Mouse (Mus musculus) left cerebral cortex, adult 2 months (tissue): Measurements from ENCODE around the gene Ube2s. TPM values are rescaled to one million over a fixed set of nuclear protein-coding genes. Genes with fewer than 3 reads are reported as not detected.
"Not testable (repeated sequence)": the region's sequence is repeated elsewhere in the genome, so short reads cannot be mapped to it uniquely, and the experiment has no call there.

ENCODE experiments used
- DNase-seq, 2 experiments: peaks; one replicate each; pipeline ENCODE4 v3.0.0; 2021 to 2022; ENCODE audit warnings: low spot score in 2 of 2, mixed read lengths in 1 of 2; ENCODE audit errors: extremely low spot score in 1 of 2
- H3K27ac ChIP-seq: fragments of 200-600 bp; 2 replicates; pipeline ENCODE4 v1.8.1; 2022
- H3K4me3 ChIP-seq: fragments of 200-600 bp; 2 replicates; pipeline ENCODE4 v1.8.1; 2022
- CTCF ChIP-seq: fragments of 200-600 bp; IDR thresholded peaks from 2 replicates; pipeline ENCODE4 v1.8.1; 2022; ENCODE audit warnings: antibody characterized with exemption, mild to moderate bottlenecking, moderate library complexity
- intact Hi-C: fragments of 180-260 bp; cut with DNase I; formaldehyde crosslinking; loops from one replicate; pipeline ENCODE4 v1.15.1; 2025
- long read RNA-seq, 2 experiments: library from polyadenylated mRNA; stranded (forward); transcript quantifications; one replicate each; pipeline ENCODE4 v2.0.0; 2021; ENCODE audit warnings: borderline mapping rate in 2 of 2
- total RNA-seq, 2 experiments: library from RNA; stranded (reverse); gene quantifications; 2 replicates each; pipeline ENCODE4 v1.2.3; 2021

Ube2s gene
- total RNA-seq: 100 to 1,000 TPM; 104 to 117 TPM
- long read RNA-seq, experiment 1, full-length matches to known transcripts: 34 of 35 reads
- long read RNA-seq, experiment 1, partial matches to known transcripts: 1 of 35 reads
- long read RNA-seq, experiment 1, other reads (novel, unspliced or antisense): 0 of 35 reads
- long read RNA-seq, experiment 2, full-length matches to known transcripts: 33 of 40 reads
- long read RNA-seq, experiment 2, partial matches to known transcripts: 4 of 40 reads
- long read RNA-seq, experiment 2, other reads (novel, unspliced or antisense): 3 of 40 reads

DNA sequence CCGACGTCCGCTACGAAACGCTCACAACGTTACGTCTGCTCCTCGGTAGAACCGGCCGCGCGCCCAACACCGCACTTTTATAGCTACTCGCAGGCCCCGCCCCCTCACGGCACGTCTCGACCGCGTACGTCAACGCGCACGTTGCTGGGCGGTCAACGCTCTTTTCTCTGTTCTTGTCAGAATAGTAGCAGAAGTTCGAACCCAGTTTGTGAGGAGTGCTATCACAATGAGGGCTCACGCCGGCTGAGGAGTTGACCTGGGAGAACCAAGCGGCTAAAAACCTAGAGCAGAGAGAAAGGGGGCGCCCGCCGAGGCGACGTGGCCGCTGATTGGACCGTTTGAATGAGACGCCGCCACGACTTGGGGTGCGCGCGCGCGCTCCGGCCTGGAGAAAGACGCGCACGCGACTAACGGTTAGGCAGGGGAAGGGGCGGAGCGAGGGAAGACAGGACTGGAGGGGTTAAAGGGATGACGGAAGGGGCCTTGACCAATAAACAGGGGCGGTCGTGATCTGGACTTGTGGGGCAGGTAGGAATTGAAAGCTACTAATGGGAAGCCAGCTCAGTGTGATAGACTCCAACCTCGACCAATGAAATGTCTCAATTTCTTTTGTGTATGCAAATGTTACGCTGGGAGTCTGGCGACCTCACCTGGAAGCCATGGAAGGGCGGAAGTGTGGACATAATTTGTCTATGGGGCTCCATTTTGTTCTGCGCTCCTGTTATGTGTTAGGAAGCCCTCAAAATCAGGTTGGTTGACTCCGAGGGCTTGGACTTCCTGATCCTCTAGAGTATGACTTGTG is at the start of gene Ube2s:
TSS of gene Ube2s (minus strand) at position 288 of the 802 bp plus-strand sequence.
- DNase-seq: peak; percentile 94 to 98
- peak within 1 kb of the TSS; percentile 98 for H3K27ac ChIP-seq
- intact Hi-C loops: loop anchor here (5.0 kb wide), 1 partner anchor 105 kb away; the partner anchor contains the start of gene Zfp628
- TF ChIP-seq CTCF: peak; percentile 7
- H3K4me3 ChIP-seq: peak within 1 kb of the TSS; percentile 96

DNA sequence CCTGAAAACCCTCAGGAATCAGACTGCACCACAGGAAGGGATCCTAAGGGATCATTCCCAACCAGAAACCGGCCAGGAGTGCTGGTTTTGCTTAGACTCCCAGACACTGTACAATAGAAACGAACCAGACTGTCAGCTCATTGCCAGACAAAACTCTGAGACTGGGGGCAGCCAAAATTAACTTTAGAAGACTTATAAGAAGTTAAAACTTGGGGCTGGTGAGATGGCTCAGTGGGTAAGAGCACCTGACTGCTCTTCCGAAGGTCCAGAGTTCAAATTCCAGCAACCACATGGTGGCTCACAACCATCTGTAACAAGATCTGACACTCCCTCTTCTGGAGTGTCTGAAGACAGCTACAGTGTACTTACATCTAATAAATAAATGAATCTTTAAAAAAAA is 48.5 kb upstream of the Ube2s start:
- H3K27ac ChIP-seq, H3K4me3 ChIP-seq, DNase-seq, intact Hi-C loops: not testable (repeated sequence)

DNA sequence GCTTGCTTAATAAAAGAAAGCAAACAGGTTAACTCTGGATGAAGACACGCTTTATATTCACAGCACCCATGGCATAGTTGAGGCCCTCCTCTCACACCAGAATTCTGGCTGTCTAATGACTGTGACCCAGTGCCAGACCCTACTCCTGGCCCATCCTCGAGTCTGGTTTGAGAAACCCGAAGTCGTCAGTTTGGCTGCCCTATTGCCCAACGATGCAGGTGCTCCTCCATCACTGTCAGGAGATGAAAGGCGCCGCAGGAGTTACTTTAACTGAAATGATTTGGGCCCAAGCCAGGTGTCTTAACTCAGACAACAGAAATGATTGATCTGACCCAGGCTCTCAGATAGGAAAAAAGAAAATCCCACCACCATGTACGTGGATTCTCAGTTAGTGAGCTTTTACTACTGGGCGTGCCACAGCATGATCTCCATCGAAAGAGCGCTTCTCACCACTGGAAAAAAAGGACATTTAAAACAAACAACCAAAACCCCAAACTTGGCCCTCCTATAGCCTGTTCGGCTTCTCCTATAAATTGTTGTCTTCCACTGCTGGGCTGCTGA is 47.1 kb upstream of the Ube2s start:
- H3K4me3 ChIP-seq: no peak overlapping the region
- no peak for DNase-seq
- no peak overlapping the region for H3K27ac ChIP-seq
- intact Hi-C loops: no loop called here
- no peak for TF ChIP-seq CTCF

DNA sequence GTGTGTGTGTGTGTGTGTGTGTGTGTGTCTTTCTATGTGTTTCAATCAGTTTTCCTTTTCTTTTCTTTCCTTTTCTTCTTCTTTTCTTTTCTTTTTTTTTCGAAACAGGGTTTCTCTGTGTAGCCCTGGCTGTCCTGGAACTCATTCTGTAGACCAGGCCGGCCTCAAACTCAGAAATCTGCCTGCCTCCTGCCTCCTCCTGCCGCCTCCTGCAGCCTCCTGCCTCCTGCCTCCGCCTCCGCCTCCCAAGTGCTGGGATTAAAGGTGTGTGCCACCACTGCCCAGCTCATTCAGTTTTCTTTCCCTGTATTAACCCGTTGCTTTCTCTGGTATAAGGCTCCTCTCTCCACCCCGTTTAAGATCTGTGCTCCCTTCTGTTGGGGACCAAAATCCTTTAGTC is 44.9 kb upstream of the Ube2s start:
- no peak overlapping the region for H3K4me3 ChIP-seq
- TF ChIP-seq CTCF: no peak

DNA sequence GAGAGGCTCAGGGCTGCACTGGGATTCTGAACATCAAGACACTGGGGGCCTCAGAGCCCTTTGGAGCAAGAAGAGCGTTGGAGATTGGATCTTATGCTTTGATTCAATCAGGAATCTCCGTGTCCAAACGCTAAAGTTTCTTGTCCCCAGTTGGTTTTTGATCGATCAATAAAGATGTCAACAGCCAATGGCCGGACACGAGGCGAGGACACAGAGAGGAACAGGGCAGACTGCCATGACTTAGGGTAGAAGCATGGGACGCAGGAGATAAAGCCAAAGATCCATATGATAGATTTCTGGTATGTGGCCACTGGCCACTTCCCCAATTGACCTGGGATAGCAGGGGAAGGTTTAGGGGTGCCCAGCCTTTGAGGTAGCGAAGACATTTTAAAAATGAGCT is 44.1 kb upstream of the Ube2s start:
- no peak overlapping the region for H3K27ac ChIP-seq
- intact Hi-C loops: no loop called here
- TF ChIP-seq CTCF: no peak
- DNase-seq: no peak
- H3K4me3 ChIP-seq: no peak overlapping the region

More for the DNA sequence above, 44.9 kb upstream of the Ube2s start:
- DNase-seq: no peak
- intact Hi-C loops: no loop called here
- no peak overlapping the region for H3K27ac ChIP-seq

DNA sequence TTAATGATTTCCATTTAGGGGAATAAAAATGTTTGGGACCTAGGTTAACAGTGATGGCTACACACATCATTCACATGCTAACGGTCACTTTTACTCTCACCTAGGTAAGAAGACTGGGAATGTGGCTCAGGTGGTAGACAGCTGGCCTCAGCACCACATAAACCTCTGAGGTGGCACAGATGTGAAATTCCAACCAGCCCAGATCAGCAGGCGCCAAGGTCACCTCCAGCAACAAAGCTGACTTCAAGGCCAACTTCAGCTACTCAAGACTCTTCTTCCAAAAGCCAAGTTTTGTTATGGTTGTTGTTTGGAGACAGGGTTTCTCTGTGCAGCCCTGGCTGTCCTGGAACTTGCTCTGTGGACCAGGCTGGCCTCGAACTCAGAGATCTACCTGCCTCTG is 41.2 kb upstream of the Ube2s start:
- no peak for DNase-seq
- TF ChIP-seq CTCF: no peak
- intact Hi-C loops: no loop called here

DNA sequence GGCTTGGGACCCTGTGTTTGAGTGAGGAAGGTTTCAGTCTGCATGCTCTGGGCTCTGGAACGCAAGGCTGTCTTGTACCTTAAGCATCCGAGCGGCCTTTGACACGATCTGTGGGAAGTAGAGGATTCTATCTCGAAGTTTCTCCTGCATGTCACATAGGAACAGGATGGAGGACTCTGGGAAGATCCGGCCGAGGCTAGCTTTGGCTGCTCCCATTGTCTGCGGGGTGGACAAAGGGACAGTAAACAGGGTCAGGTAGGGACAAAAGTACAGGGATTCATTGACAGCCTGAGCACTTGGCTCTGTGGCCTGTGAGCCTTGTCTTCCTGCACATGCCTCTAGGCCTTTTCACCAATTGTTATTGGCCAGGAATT is 38.9 kb upstream of the Ube2s start:
- H3K27ac ChIP-seq: no peak overlapping the region
- DNase-seq: no peak
- intact Hi-C loops: no loop called here
- no peak overlapping the region for H3K4me3 ChIP-seq
- no peak for TF ChIP-seq CTCF

More for the DNA sequence above, 41.2 kb upstream of the Ube2s start:
- H3K4me3 ChIP-seq: no peak overlapping the region
- no peak overlapping the region for H3K27ac ChIP-seq

DNA sequence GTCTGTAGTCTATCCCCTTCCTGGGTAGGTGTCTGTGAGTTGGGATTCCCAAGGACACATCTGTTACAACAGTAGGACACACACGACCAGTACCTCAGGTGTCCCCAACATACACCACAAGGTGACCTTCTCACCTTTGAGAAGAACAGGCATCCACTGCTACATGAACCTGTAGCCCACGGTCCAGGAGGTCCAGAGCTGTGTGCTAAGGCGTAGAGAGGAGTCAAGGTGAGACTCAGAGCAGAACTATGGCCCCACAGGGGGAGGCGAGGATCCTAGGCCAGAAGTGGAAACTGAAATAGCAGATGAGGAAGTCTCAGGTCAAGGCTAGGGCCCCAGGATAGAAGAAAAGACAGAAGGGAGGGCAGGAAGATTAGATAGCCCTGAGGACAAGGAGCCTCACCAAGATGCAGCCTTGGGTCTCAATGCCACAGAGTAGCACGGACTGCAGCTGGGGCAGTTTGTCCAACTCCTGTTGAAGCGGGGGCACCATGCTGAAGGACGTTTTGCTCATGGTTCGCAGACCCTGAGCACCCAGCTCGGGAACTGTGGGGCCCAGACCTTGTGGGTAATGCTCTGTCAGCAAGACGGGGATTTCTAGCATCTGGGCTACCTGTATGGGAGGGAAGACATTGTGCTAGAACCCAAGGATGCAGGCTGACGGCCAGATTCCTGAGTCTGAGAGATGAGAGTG is 38.4 kb upstream of the Ube2s start:
- H3K27ac ChIP-seq: no peak overlapping the region
- intact Hi-C loops: no loop called here
- TF ChIP-seq CTCF: no peak

DNA sequence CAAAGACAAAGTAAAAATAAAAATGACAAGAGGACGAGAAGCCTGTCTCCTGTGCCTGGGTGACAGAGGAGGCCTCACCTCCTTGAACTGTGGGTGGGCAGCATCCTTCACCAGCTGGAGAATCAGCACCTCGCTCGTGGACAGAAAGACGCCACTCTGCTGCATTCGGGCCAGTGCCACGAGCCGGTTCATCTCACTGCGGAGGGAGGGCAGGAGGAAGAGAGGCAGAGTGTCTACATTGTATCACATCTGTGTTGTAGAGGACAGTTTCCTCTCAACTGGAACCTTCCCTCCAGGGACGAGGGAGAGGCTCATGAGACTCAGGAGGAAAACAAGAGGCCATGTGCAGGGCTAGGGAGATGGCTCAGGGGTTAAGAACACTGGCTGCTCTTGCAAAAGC is 37.0 kb upstream of the Ube2s start:
- intact Hi-C loops: loop anchor here (10.0 kb wide), 1 partner anchor 205 kb away; the partner anchor contains the start of gene Zfp580
- TF ChIP-seq CTCF: no peak
- DNase-seq: no peak
- no peak overlapping the region for H3K27ac ChIP-seq
- no peak overlapping the region for H3K4me3 ChIP-seq

More for the DNA sequence above, 38.4 kb upstream of the Ube2s start:
- no peak overlapping the region for H3K4me3 ChIP-seq
- DNase-seq: no peak

DNA sequence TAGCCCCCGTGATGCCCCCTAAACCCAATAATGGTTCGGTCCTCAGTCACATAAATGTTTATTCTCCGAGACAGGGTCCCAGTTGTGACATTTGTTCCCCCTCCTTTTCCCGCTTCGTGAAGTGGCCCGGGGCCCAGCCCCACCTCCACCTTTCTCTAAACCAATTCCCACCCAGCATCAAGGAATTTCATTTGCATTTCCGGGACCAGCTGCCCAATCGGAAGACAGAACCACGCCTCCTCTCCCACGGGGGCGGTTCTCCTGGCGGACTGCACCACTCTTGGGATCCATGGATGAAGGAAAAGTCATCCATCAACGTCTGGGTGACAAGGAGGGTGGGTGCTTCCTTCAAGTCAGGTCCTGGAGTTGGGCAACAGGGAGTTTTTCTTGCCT is 32.5 kb upstream of the Ube2s start:
- intact Hi-C loops: loop anchor here (2.0 to 10.0 kb wide), 2 partner anchors 70 to 210 kb away; partner anchors contain the start of genes Zfp580 and Zfp628
- peak; percentile 89 for DNase-seq
- Histone ChIP-seq H3K27ac (peak overlapping the region; percentile 96), H3K4me3 (peak overlapping the region; percentile 55)
- no peak for TF ChIP-seq CTCF

DNA sequence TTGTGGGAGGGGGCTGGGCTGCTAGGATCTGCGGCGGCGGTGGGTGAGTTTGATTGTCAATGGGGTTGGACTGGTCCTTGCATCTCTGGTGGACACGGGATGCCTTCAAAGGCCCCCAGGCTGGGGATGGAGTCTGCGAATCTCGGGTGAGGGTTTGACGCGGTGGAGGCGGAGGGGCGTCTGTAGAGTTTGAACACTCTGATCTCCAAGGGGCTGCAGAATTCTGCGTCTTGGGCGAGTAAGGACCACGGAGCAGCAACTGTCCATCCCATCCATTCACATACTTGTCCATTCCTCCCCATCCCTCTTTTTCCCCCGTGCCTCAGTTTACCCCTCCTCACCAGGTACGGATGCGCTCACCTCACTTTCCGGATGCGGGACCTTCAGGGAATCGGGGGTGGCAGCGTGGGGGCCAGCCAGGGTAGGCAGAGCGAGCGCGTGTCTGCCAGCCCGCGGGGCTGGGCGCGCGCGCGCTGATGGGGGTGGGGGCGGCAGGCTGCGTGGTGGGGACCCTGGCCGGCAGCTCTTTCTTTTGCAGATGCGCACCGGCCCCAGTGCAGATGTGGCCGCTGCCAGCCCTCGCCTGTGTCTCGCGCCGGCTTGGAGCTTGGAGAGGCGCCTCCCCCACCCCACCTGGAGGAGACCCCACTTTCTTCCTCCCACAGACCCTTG is 32.0 kb upstream of the Ube2s start, which contains the start of gene Shisa7:
TSS of gene Shisa7 (minus strand) at position 452 of the 672 bp plus-strand sequence.
- H3K27ac ChIP-seq: peak within 1 kb of the TSS; percentile 96
- peak in 1 of 2 experiments; percentile 54 for DNase-seq
- no peak for TF ChIP-seq CTCF
- H3K4me3 ChIP-seq: peak within 1 kb of the TSS; percentile 55
- intact Hi-C loops: loop anchor here (2.0 to 10.0 kb wide), 2 partner anchors 70 to 210 kb away; partner anchors contain the start of genes Zfp580 and Zfp628
